Mouse (Mus musculus) stomach, postnatal 0 days (tissue): ENCODE results near the gene Vegfc.

ENCODE experiments used
- CTCF ChIP-seq: IDR thresholded peaks from 2 replicates; pipeline ENCODE4 v1.5.1; 2016; ENCODE audit warnings: antibody characterized with exemption, low read depth, mild to moderate bottlenecking, moderate library complexity
- EP300 ChIP-seq: optimal IDR thresholded peaks from 2 replicates; pipeline ENCODE3; 2016; ENCODE audit warnings: antibody characterized with exemption

- TF ChIP-seq EP300 (no peak), CTCF (no peak)
These were observed 34.8 kb upstream of the Vegfc start for GRCm38 (mm10) chr8:54042601-54043000.
